In the genomic region with DNA sequence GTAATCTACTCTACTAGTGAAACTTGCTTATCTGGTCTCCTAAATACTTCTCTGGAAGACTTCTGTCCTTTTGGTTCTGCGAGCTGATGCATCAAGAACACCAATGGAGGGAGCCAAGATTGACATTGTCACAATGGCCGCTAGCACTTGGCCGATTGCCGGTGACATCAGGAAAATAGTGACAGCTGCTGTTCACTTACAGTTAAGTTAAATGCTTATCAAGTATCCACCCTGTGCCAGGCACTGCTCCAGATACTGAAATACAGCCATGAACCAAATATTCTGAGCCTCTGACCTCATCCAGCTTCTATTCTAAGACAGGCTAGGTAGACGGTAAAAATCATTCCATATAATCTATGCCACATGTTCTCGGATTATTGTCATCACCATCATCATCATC, we compare ENCODE assay signal across 16 mouse cellular contexts.
DNase-seq lines count a peak whose midpoint lies in the region; ATAC-seq and TF ChIP-seq lines count a peak whose summit lies in the region.
"Had no signal": no experiment of that assay in that cellular context is flagged by ENCODE, and none has a peak within 500 bp of the region (broad histone marks: within the 10 kb centered on the region; RNA-seq: fewer than 3 reads in every experiment).

No protein-coding gene starts in this region.

- no peak for DNase-seq in MEL (ENCODE audit: low read depth, low spot score)
- DNase-seq in heart, adult 2 months = peak; percentile 73 to 83
- peak; percentile 61 to 85 for DNase-seq in heart, postnatal 10 days
- no peak for DNase-seq in embryo, embryonic 9.5 days (ENCODE audit: extremely low spot score)
- DNase-seq in right cerebral cortex, postnatal 25 days = no peak
- DNase-seq in left cerebral cortex, postnatal 4 days = no peak
- DNase-seq: cerebellum, adult 18-20 months; kidney, adult 11 months; kidney, postnatal 25 days; layer of hippocampus, postnatal 36 days; lung, adult 18-20 months had no signal

- H3K79me2 ChIP-seq in MEL (ENCODE audit: control insufficient read depth, insufficient read depth, low read length, poor library complexity) = no peaks in the 10 kb centered on the region
- no peaks in the 10 kb centered on the region for H3K79me2 ChIP-seq in heart, adult 2 months (replicated peaks; ENCODE audit: control insufficient read depth, insufficient read depth, low read length)

- no peak overlapping the region for H3K9ac ChIP-seq in MEL (ENCODE audit: control insufficient read depth, low read depth, low read length, poor library complexity, severe bottlenecking)
- no peak overlapping the region; the same call in 1 of the 2 replicates for H3K9ac ChIP-seq in heart, adult 2 months (ENCODE audit: low read depth, low read length)
- H3K9ac ChIP-seq: hindbrain, embryonic 13.5 days; neural tube, embryonic 13.5 days had no signal

- no peak for TF ChIP-seq RAD21 in MEL (IDR thresholded peaks at IDR 0.05; ENCODE audit: low read depth, low read length)

- intact Hi-C loops in heart, adult 2 months (cut with DNase I) = loop anchor here (1.0 kb wide), 1 partner anchor 11 kb away; no protein-coding TSS in a partner anchor
- intact Hi-C loops in heart, postnatal 10 days (cut with DNase I) = loop anchor here (5.0 kb wide), 1 partner anchor 175 kb away; a partner anchor contains a TSS
- intact Hi-C loops in left cerebral cortex, postnatal 4 days (cut with DNase I) = no loop called here

- no peak for TF ChIP-seq EP300 in MEL (IDR thresholded peaks at IDR 0.05; ENCODE audit: low read depth in 1 of 2, low read length in 2 of 2)
- TF ChIP-seq EP300 in heart, adult 2 months (IDR thresholded peaks at IDR 0.05; ENCODE audit: insufficient read depth, low read depth, low read length) = no peak

- no peaks in the 10 kb centered on the region for H3K9me3 ChIP-seq in MEL (replicated peaks; ENCODE audit: insufficient read depth, low read length)
- H3K9me3 ChIP-seq: hindbrain, embryonic 13.5 days; neural tube, embryonic 13.5 days had no signal

- WGBS in heart, adult 2 months = 31% methylated on average over 6 of the region's 6 CpGs

- H3K36me3 ChIP-seq in MEL (ENCODE audit: control insufficient read depth in 1 of 2, insufficient read depth in 2 of 2, low read length in 2 of 2) = no peaks in the 10 kb centered on the region
- peaks cover 71% of the 10 kb centered on the region for H3K36me3 ChIP-seq in heart, adult 2 months (ENCODE audit: control insufficient read depth, insufficient read depth, low read length)

- no peaks in the 10 kb centered on the region for H3K27me3 ChIP-seq in MEL (ENCODE audit: control insufficient read depth in 1 of 2, insufficient read depth in 2 of 2, low read length in 2 of 2)
- no peaks in the 10 kb centered on the region for H3K27me3 ChIP-seq in heart, adult 2 months (ENCODE audit: control insufficient read depth, insufficient read depth, low read length)
- H3K27me3 ChIP-seq: hindbrain, embryonic 13.5 days; neural tube, embryonic 13.5 days had no signal

- no peak overlapping the region for H3K27ac ChIP-seq in MEL (ENCODE audit: control insufficient read depth, low read depth, low read length)
- H3K27ac ChIP-seq in heart, adult 2 months = peak overlapping the region; percentile 64
- H3K27ac ChIP-seq: hindbrain, embryonic 13.5 days; macrophage; neural tube, embryonic 13.5 days had no signal

- peak; percentile 23; the same call in 1 of the 2 replicates for ATAC-seq in common myeloid progenitor, adult 5-6 weeks (replicated peaks; ENCODE audit: low read depth, poor library complexity, severe bottlenecking)
- ATAC-seq: CD4-positive, CD25-positive, alpha-beta regulatory T cell, adult 4 months had no signal

- no peaks in the 10 kb centered on the region; a peak in 1 of 4 replicates for H3K4me1 ChIP-seq in MEL (ENCODE audit: control insufficient read depth in 1 of 2, insufficient read depth in 2 of 2, low read length in 2 of 2)
- peaks cover 28% of the 10 kb centered on the region for H3K4me1 ChIP-seq in heart, adult 2 months (ENCODE audit: control insufficient read depth, insufficient read depth, low read length)

- no peak for TF ChIP-seq CTCF in MEL (IDR thresholded peaks at IDR 0.05 in 2 of 3, conservative IDR thresholded peaks at IDR 0.05 in 1 of 3; ENCODE audit: control insufficient read depth in 1 of 3, insufficient read depth in 1 of 3, low read depth in 2 of 3, low read length in 3 of 3, poor library complexity in 1 of 3, severe bottlenecking in 1 of 3)
- TF ChIP-seq CTCF in heart, adult 2 months (IDR thresholded peaks at IDR 0.05) = no peak

- no peak for TF ChIP-seq POLR2A in MEL (IDR thresholded peaks at IDR 0.05; ENCODE audit: control insufficient read depth in 1 of 2, insufficient read depth in 1 of 2, low read depth in 1 of 2, low read length in 2 of 2, poor library complexity in 1 of 2)
- TF ChIP-seq POLR2A in heart, adult 2 months (IDR thresholded peaks at IDR 0.05; ENCODE audit: insufficient read depth, low read depth, low read length) = no peak

- no peak overlapping the region for H3K4me3 ChIP-seq in MEL (ENCODE audit: control insufficient read depth in 1 of 2, insufficient read depth in 1 of 2, low read depth in 2 of 2, low read length in 2 of 2)
- H3K4me3 ChIP-seq in heart, adult 2 months = no peak overlapping the region
- H3K4me3 ChIP-seq: hindbrain, embryonic 13.5 days; neural tube, embryonic 13.5 days had no signal

TF ChIP-seq in MEL, 35 proteins besides CTCF, POLR2A, EP300 and RAD21:
- TF ChIP-seq ETS1 (IDR thresholded peaks at IDR 0.05; ENCODE audit: low read depth, low read length) (0 out of 2 replicates have a peak, but pooled peaks have one; percentile 11), RCOR1 (IDR thresholded peaks at IDR 0.05; ENCODE audit: low read depth, low read length) (no peak), TBP (IDR thresholded peaks at IDR 0.05; ENCODE audit: low read depth, low read length) (no peak), CHD2 (IDR thresholded peaks at IDR 0.05; ENCODE audit: low read length) (no peak)

Comparison
In these comparisons a context has a peak if more than half of its experiments do, and no peak if none do; other contexts are left out.
1. DNase-seq: peak in heart, adult 2 months (2 of 2) and heart, postnatal 10 days (2 of 2); none in MEL (single experiment), embryo, embryonic 9.5 days (single experiment), right cerebral cortex, postnatal 25 days (single experiment) and left cerebral cortex, postnatal 4 days (single experiment).